Mouse (Mus musculus): ENCODE data around the gene Gm28434.

Gm28434 gene

DNA sequence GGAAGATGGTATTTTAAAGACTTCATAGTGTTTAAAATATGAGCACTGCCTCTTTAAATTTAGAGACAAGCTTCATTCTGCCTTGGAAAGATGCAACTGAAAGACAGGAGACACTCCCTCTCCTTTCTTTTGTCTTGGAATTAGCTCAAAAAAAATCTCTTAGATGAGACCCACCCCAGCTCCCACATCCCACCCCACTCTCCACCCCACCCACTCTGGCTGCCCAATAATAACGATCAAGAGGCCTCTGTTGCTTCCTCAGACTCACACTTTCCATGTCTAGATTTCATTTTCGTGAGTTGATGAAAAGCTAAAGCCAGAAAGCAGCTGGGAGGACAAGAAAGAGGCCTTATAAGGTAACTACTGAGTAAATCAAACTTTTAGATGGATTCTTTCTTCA, at the start of gene Gm28434, which contains the start of gene 2310003L06Rik:
TSS of gene Gm28434 (plus strand) at position 317 of the 400 bp plus-strand sequence.
TSS of gene 2310003L06Rik (plus strand) at position 259 of the 400 bp plus-strand sequence.
- no peak for DNase-seq

GRCm38 (mm10) chr5:87925372-87925771, 43.9 kb upstream of the Gm28434 start, which contains the start of gene Csn3:
TSS of gene Csn3 (plus strand) at chr5:87925579.
- no peak for DNase-seq

DNA sequence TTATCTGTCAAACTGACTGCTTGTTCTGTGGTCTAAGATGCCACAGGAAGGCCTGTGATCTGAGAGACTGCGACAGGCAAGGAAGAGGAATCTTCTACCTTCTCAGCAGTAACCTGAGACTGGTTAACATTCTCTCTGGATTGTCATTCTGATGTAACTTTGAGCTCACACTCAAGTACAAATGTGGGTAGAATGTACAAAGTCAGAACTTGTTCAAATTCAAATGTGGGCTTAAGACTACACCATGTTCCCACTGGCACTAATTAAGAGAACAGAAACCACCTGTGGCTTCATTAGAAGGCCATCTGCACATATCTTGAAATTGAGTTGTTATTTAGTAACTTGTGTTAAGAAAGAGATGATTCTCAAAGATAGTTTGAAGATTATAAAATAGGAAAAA, 37.7 kb upstream of the Gm28434 start:
- no peak for DNase-seq

DNA sequence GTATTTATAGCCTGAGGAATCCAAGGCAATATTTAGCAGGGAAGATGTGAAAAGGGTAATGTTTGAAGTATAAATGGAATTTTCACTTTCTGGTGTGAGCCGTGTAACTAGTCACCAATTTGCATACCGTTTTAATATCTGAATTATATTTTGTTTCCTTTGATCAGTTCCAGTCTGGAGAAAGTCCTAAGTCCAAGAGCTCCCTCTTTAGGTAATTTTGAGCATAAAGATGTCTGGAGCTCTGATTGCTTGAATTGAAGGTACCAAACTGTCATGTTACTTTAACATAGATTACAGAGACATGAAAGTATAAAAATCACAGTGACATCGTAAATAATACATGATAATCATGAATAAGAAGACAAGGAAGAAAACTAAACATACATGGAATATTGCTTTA, 28.6 kb upstream of the Gm28434 start:
- no peak for DNase-seq

GRCm38 (mm10) chr5:87942515-87942914, 26.8 kb upstream of the Gm28434 start:
- DNase-seq: no peak

DNA sequence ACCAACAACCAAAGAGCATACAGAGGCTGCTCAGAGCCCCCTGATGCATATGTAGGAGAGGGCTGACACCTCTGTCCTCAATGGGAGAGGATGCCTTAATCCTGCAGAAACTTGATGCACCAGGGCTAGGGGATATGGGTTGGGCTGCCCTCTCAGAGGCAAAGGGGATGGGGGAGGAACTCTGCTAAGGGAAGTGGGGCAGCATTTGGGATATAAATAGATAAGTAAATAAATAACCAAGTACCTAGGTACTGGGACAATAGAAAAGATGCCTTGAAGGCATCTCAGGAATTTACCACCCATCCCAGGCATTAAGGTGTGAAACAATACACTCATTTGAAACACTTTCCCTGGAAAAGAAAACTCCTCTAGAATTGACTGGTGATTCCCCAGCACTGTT, 17.5 kb upstream of the Gm28434 start:
- DNase-seq: no peak

DNA sequence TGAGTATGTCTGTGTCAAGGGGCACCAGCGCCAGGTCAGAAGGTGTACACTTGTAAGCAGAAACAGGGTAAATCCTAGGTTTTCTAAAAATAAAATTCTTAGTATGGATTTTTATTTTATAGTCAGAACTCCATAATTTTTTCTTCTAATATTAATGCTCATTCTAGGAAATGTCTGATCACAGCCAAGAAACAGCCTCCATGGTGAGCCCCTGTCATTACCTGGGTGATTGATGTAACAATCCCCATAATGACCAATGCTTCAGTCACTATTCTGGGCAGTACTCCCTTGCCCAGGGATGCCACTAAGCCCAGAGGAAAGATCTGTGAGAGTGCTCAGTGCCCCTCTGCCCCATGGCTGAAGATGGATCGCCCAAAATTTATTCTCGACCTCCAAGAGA, 9.8 kb downstream of the Gm28434 start, which contains the start of gene Cabs1:
TSS of gene Cabs1 (plus strand) at position 301 of the 400 bp plus-strand sequence.
- DNase-seq: no peak

DNA sequence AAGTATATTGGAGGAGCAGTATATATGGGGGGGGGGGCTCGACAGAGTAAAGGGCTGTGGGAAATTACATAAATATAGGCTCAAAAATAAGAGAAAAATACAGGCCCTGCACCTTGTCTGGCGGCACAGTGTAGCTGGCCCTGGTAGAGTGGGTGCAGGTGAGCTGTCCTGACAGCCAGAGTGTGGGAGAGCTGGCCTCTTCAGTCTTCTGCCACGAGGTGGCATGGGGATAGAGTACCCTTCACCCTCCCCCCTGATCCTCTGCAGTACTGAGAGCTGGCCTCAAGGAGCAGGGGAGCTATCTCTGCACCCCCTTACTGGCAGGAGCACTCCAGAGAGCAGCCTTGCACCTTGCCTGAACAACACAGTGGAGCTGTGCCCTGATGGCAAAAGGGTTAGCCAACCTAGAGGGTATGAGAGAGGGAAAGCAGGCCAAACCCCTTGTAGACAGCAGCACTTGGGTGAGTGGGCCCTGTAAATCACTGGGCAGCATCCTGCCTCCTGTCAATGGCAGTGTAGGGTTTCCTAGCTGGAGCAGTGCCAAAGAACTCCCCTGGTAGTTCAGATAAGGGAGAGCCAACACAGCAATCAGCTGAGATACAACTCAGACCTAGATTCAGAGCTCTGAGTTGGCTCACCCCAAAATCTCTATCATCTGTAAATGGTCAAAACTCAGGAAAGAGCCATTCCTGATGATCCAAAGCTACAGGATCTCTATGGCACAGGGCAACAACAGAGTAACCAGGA, 13.3 kb downstream of the Gm28434 start:
- no peak for DNase-seq

DNA sequence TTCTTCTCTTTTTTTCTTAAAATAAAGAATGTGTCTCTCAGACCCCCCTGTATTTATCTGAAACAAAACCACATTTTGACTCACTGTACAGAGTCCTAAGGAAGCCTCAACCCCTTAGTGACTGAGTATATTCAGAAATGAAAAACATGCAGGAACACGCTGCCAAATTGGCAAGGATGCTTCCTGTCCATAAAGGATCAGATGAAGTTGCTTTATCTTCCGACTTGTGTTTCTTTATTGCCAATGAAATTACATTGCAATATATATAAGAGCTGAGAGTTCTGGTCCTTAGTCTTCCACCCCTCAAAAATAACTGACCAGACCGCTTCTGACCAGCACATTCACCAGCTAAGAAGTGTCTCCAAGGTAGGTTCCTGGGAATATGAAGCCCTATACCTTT, 32.9 kb downstream of the Gm28434 start, which contains the start of gene Smr3a:
TSS of gene Smr3a (plus strand) at position 301 of the 400 bp plus-strand sequence.
- no peak for DNase-seq

DNA sequence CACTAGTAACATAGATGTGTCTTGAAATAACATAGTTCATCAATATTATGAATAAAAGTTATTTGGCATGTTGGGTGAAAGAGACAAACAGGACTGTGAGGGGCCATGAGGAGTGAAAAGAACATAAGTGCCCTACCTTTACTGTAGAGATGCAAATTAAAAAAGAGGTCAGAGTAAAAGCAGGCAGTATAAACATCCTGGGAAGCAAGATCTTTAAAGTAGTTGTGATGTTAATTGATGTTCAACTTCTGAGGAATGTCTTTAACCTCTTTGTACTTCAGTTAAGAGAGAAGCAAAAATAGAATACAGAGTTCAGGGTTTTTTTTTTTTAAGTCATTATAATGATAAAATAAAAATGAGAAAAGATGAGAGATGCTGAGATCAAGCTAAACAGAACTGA, 35.9 kb downstream of the Gm28434 start:
- no peak for DNase-seq

All from kidney, postnatal 10 days (tissue).